Mouse (Mus musculus) liver, postnatal 0 days (tissue): ENCODE data around the gene Ednrb.

Source experiments
- CTCF ChIP-seq: sonication (generic); IDR thresholded peaks from 2 replicates; pipeline ENCODE4 v1.5.1; 2016; ENCODE audit warnings: antibody characterized with exemption, low read depth
- EP300 ChIP-seq: IDR thresholded peaks from 2 replicates; pipeline ENCODE4 v1.6.1; 2016; ENCODE audit warnings: antibody characterized with exemption, low read depth, mild to moderate bottlenecking

DNA sequence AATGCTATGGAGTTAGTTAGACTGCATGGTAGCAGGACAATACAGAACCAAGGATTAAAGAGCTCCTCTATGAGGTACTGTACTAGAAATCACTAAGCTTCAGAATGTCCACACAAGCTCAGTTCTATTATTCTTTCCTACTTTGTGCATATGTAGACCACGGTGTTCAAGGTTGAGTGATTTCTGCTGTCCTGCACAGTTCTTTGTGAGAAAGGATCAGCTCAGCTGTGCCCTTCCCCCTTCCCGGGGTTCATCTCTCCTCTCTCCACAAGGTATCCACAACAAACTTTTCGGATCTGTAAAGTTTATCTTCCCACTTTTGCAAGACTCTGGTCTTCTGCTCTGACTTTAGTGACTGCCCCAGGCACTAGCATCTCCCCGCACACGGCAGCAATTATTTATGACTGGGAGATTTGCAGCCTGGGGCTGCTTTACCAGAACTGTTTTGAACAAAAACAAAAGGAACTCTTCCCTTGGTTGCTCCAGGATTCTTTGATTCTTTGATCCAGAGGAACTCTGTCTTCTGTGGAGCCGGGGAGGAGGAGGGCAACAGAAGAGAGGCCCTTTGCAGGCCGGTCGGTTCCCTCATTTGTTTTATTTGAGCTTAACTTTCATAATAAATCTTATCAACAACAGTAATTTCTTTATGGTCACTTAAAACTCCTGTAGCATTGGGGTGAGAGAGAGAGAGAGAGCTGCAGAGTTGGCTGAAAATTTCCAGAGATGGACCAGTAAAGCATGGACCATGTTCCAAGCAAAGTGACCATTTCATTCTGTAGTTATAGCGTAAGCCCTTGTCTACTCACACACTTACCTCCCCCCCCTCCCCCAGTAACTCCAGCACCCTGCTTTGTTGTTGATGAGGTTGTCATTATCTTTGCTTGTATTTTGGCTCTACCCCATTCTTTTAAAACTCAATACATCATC, 74.6 kb downstream of the Ednrb start:
- TF ChIP-seq CTCF (no peak), EP300 (no peak)
